Mouse (Mus musculus): Measurements from ENCODE around the gene Ctrb1. TPM values are rescaled to one million over a fixed set of nuclear protein-coding genes. Genes with fewer than 3 reads are reported as not detected.

Ctrb1 gene
- polyA plus RNA-seq, 1 experiment from 2014 or later: 0.32 TPM

- peak overlapping the region; percentile 88 for H3K27ac ChIP-seq (replicated peaks)
- H3K4me2 ChIP-seq (replicated peaks): peak overlapping the region; percentile 69
- no peaks in the 10 kb centered on the region for H3K36me3 ChIP-seq
- peak overlapping the region; percentile 74 for H3K9ac ChIP-seq
- H3K4me3 ChIP-seq (replicated peaks): peak overlapping the region; percentile 81
- H3K27me3 ChIP-seq: no peaks in the 10 kb centered on the region
- peak; percentile 1; the same call in 1 of the 2 replicates for ATAC-seq (ENCODE audit: insufficient number of reproducible peaks, low FRiP score, low TSS enrichment, low read depth)
- WGBS: under 1% methylated on average over 35 of the region's 39 CpGs
- H3K4me1 ChIP-seq: peaks cover 85% of the 10 kb centered on the region
- H3K9me3 ChIP-seq (replicated peaks): no peaks in the 10 kb centered on the region
These were observed 40.6 kb upstream of the Ctrb1 start for GRCm38 (mm10) chr8:111731231-111731977.

GRCm38 (mm10) chr8:111729233-111730170, 38.7 kb upstream of the Ctrb1 start:
- H3K4me3 ChIP-seq (replicated peaks): no peak overlapping the region
- 67% methylated on average over 7 of the region's 7 CpGs for WGBS
- H3K27ac ChIP-seq (replicated peaks): no peak overlapping the region
- no peaks in the 10 kb centered on the region for H3K36me3 ChIP-seq
- H3K4me1 ChIP-seq: peaks cover 82% of the 10 kb centered on the region
- no peaks in the 10 kb centered on the region for H3K9me3 ChIP-seq (replicated peaks)
- H3K4me2 ChIP-seq (replicated peaks): no peak overlapping the region
- H3K9ac ChIP-seq: no peak overlapping the region
- ATAC-seq (ENCODE audit: insufficient number of reproducible peaks, low FRiP score, low TSS enrichment, low read depth): no peak
- H3K27me3 ChIP-seq: no peaks in the 10 kb centered on the region

GRCm38 (mm10) chr8:111728481-111728880, 37.7 kb upstream of the Ctrb1 start:
- 64% methylated on average over 5 of the region's 5 CpGs for WGBS
- Histone ChIP-seq H3K36me3 (no peaks in the 10 kb centered on the region), H3K9me3 (replicated peaks) (no peaks in the 10 kb centered on the region), H3K4me3 (replicated peaks) (no peak overlapping the region), H3K27ac (replicated peaks) (no peak overlapping the region), H3K4me2 (replicated peaks) (no peak overlapping the region), H3K9ac (no peak overlapping the region), H3K4me1 (peaks cover 73% of the 10 kb centered on the region), H3K27me3 (no peaks in the 10 kb centered on the region)
- ATAC-seq (ENCODE audit: insufficient number of reproducible peaks, low FRiP score, low TSS enrichment, low read depth): no peak

GRCm38 (mm10) chr8:111727553-111727952, 36.7 kb upstream of the Ctrb1 start:
- Histone ChIP-seq H3K9ac (no peak overlapping the region), H3K27me3 (no peaks in the 10 kb centered on the region), H3K9me3 (replicated peaks) (no peaks in the 10 kb centered on the region), H3K4me1 (peaks cover 64% of the 10 kb centered on the region), H3K27ac (replicated peaks) (no peak overlapping the region), H3K4me3 (replicated peaks) (no peak overlapping the region), H3K4me2 (replicated peaks) (no peak overlapping the region), H3K36me3 (no peaks in the 10 kb centered on the region)
- 80% methylated on average over 4 of the region's 4 CpGs for WGBS
- ATAC-seq (ENCODE audit: insufficient number of reproducible peaks, low FRiP score, low TSS enrichment, low read depth): no peak

- Histone ChIP-seq H3K9me3 (replicated peaks) (no peaks in the 10 kb centered on the region), H3K4me1 (peaks cover 57% of the 10 kb centered on the region), H3K4me2 (replicated peaks) (no peak overlapping the region), H3K4me3 (replicated peaks) (no peak overlapping the region), H3K27me3 (no peaks in the 10 kb centered on the region), H3K9ac (no peak overlapping the region), H3K36me3 (no peaks in the 10 kb centered on the region), H3K27ac (replicated peaks) (peak overlapping the region; percentile 72)
- WGBS: 52% methylated on average over 7 of the region's 7 CpGs
- ATAC-seq (ENCODE audit: insufficient number of reproducible peaks, low FRiP score, low TSS enrichment, low read depth): peak; percentile 78
These were observed 35.5 kb upstream of the Ctrb1 start for GRCm38 (mm10) chr8:111726102-111726900.

GRCm38 (mm10) chr8:111725341-111725740, 34.5 kb upstream of the Ctrb1 start:
- Histone ChIP-seq H3K9ac (no peak overlapping the region), H3K4me1 (peaks cover 47% of the 10 kb centered on the region), H3K9me3 (replicated peaks) (no peaks in the 10 kb centered on the region), H3K36me3 (peaks cover 8% of the 10 kb centered on the region), H3K4me2 (replicated peaks) (no peak overlapping the region), H3K4me3 (replicated peaks) (no peak overlapping the region), H3K27me3 (no peaks in the 10 kb centered on the region), H3K27ac (replicated peaks) (no peak overlapping the region)
- ATAC-seq (ENCODE audit: insufficient number of reproducible peaks, low FRiP score, low TSS enrichment, low read depth): no peak
- WGBS: 89% methylated on average over 6 of the region's 6 CpGs

- no peak overlapping the region for H3K4me3 ChIP-seq (replicated peaks)
- no peak overlapping the region for H3K27ac ChIP-seq (replicated peaks)
- H3K4me1 ChIP-seq: peaks cover 45% of the 10 kb centered on the region
- H3K9ac ChIP-seq: no peak overlapping the region
- H3K4me2 ChIP-seq (replicated peaks): no peak overlapping the region
- peaks cover 20% of the 10 kb centered on the region for H3K36me3 ChIP-seq
- H3K27me3 ChIP-seq: no peaks in the 10 kb centered on the region
- H3K9me3 ChIP-seq (replicated peaks): no peaks in the 10 kb centered on the region
- ATAC-seq (ENCODE audit: insufficient number of reproducible peaks, low FRiP score, low TSS enrichment, low read depth): no peak
- 69% methylated on average over 4 of the region's 4 CpGs for WGBS
These were observed 29.3 kb upstream of the Ctrb1 start for GRCm38 (mm10) chr8:111720115-111720544.

- peaks cover 37% of the 10 kb centered on the region for H3K4me1 ChIP-seq
- no peak overlapping the region for H3K4me3 ChIP-seq (replicated peaks)
- ATAC-seq (ENCODE audit: insufficient number of reproducible peaks, low FRiP score, low TSS enrichment, low read depth): no peak
- 57% methylated on average over 5 of the region's 5 CpGs for WGBS
- peaks cover 30% of the 10 kb centered on the region for H3K36me3 ChIP-seq
- no peaks in the 10 kb centered on the region for H3K27me3 ChIP-seq
- H3K4me2 ChIP-seq (replicated peaks): no peak overlapping the region
- no peaks in the 10 kb centered on the region for H3K9me3 ChIP-seq (replicated peaks)
- 0 out of 2 replicates have a peak overlapping the region, but pooled peaks have one; percentile 44 for H3K27ac ChIP-seq (replicated peaks)
- no peak overlapping the region for H3K9ac ChIP-seq
These were observed 28.1 kb upstream of the Ctrb1 start for GRCm38 (mm10) chr8:111718937-111719336.

- Histone ChIP-seq H3K36me3 (peaks cover 40% of the 10 kb centered on the region), H3K4me2 (replicated peaks) (no peak overlapping the region), H3K4me3 (replicated peaks) (no peak overlapping the region), H3K4me1 (peaks cover 39% of the 10 kb centered on the region), H3K27ac (replicated peaks) (peak overlapping the region; percentile 96), H3K9ac (peak overlapping the region; percentile 6; the same call in 1 of the 2 replicates), H3K27me3 (no peaks in the 10 kb centered on the region), H3K9me3 (replicated peaks) (no peaks in the 10 kb centered on the region)
- no peak for ATAC-seq (ENCODE audit: insufficient number of reproducible peaks, low FRiP score, low TSS enrichment, low read depth)
- WGBS: 57% methylated on average over 6 of the region's 6 CpGs
These were observed 27.1 kb upstream of the Ctrb1 start for GRCm38 (mm10) chr8:111717866-111718265.

- Histone ChIP-seq H3K4me2 (replicated peaks) (peak overlapping the region; percentile 30; the same call in 1 of the 2 replicates), H3K36me3 (peaks cover 45% of the 10 kb centered on the region), H3K27ac (replicated peaks) (peak overlapping the region; percentile 96), H3K9ac (no peak overlapping the region), H3K4me3 (replicated peaks) (no peak overlapping the region), H3K4me1 (peaks cover 39% of the 10 kb centered on the region), H3K9me3 (replicated peaks) (no peaks in the 10 kb centered on the region), H3K27me3 (no peaks in the 10 kb centered on the region)
- ATAC-seq (ENCODE audit: insufficient number of reproducible peaks, low FRiP score, low TSS enrichment, low read depth): 0 out of 2 replicates have a peak, but pooled peaks have one; percentile 7
- WGBS: 62% methylated on average over 4 of the region's 4 CpGs
These were observed 26.6 kb upstream of the Ctrb1 start for GRCm38 (mm10) chr8:111717488-111717792.
